Comparison of ENCODE assay signal across 17 mouse cellular contexts in genomic region chr6:148279240-148279639, GRCm38 (mm10).
DNase-seq lines count a peak whose midpoint lies in the region; ATAC-seq and TF ChIP-seq lines count a peak whose summit lies in the region.
"Had no signal": no experiment of that assay in that cellular context is flagged by ENCODE, and none has a peak within 500 bp of the region (broad histone marks: within the 10 kb centered on the region; RNA-seq: fewer than 3 reads in every experiment).

No protein-coding gene starts in this region.

- DNase-seq in midbrain, embryonic 11.5 days (ENCODE audit: low spot score, missing footprints): peak; percentile 66
- no peak for DNase-seq in stomach, postnatal 0 days (ENCODE audit: low spot score)
- peak; percentile 10 for DNase-seq in hindbrain, postnatal 0 days (ENCODE audit: low spot score)
- no peak for DNase-seq in kidney, adult 8-10 months
- DNase-seq in gastrocnemius, postnatal 10 days: no peak
- DNase-seq: adrenal gland, postnatal 10 days; cerebellum, adult 11-12 months; cerebellum, adult 9-11 months; cerebellum, postnatal 36 days; gastrocnemius, postnatal 25 days had no signal

- no peak for TF ChIP-seq EP300 in stomach, postnatal 0 days (optimal IDR thresholded peaks at IDR 0.05)

- H3K4me1 ChIP-seq in midbrain, embryonic 11.5 days (ENCODE audit: control insufficient read depth, insufficient read depth, low read length): no peaks in the 10 kb centered on the region
- H3K4me1 ChIP-seq in midbrain, embryonic 15.5 days: 0 out of 2 replicates have a peak, but pooled peaks cover 2% of the 10 kb centered on the region
- H3K4me1 ChIP-seq in stomach, embryonic 16.5 days (ENCODE audit: control insufficient read depth, insufficient read depth, low read length): peaks cover 7% of the 10 kb centered on the region; the same call in 1 of the 2 replicates
- H3K4me1 ChIP-seq in stomach, postnatal 0 days (replicated peaks; ENCODE audit: control insufficient read depth, insufficient read depth): no peaks in the 10 kb centered on the region
- H3K4me1 ChIP-seq in hindbrain, postnatal 0 days (ENCODE audit: insufficient read depth, low read length): no peaks in the 10 kb centered on the region

- H3K36me3 ChIP-seq in midbrain, embryonic 11.5 days (ENCODE audit: control insufficient read depth, insufficient read depth, low read length): no peaks in the 10 kb centered on the region
- no peaks in the 10 kb centered on the region for H3K36me3 ChIP-seq in midbrain, embryonic 15.5 days (replicated peaks)
- H3K36me3 ChIP-seq in stomach, embryonic 16.5 days (ENCODE audit: control insufficient read depth, insufficient read depth, low read length): no peaks in the 10 kb centered on the region
- H3K36me3 ChIP-seq in stomach, postnatal 0 days (ENCODE audit: control insufficient read depth, insufficient read depth, low read length): no peaks in the 10 kb centered on the region
- no peaks in the 10 kb centered on the region for H3K36me3 ChIP-seq in hindbrain, postnatal 0 days (ENCODE audit: insufficient read depth, low read length)
- H3K36me3 ChIP-seq: embryonic facial prominence, embryonic 13.5 days; forebrain, embryonic 12.5 days; heart, embryonic 12.5 days; intestine, embryonic 15.5 days had no signal

- H3K27me3 ChIP-seq in midbrain, embryonic 11.5 days (ENCODE audit: control insufficient read depth, insufficient read depth, low read length): no peaks in the 10 kb centered on the region
- no peaks in the 10 kb centered on the region for H3K27me3 ChIP-seq in midbrain, embryonic 15.5 days (replicated peaks)
- H3K27me3 ChIP-seq in stomach, embryonic 16.5 days (ENCODE audit: control insufficient read depth, insufficient read depth, low read length): no peaks in the 10 kb centered on the region
- H3K27me3 ChIP-seq in stomach, postnatal 0 days (ENCODE audit: control insufficient read depth, insufficient read depth, low read length): no peaks in the 10 kb centered on the region
- no peaks in the 10 kb centered on the region for H3K27me3 ChIP-seq in hindbrain, postnatal 0 days (ENCODE audit: insufficient read depth, low read length)
- H3K27me3 ChIP-seq: embryonic facial prominence, embryonic 13.5 days; forebrain, embryonic 12.5 days; heart, embryonic 12.5 days; intestine, embryonic 15.5 days had no signal

- WGBS in midbrain, embryonic 11.5 days: 79% methylated on average over 6 of the region's 6 CpGs
- WGBS in midbrain, embryonic 15.5 days: 49% methylated on average over 6 of the region's 6 CpGs
- 50% methylated on average over 6 of the region's 6 CpGs for WGBS in stomach, embryonic 16.5 days
- 53% methylated on average over 6 of the region's 6 CpGs for WGBS in stomach, postnatal 0 days
- WGBS in hindbrain, postnatal 0 days: 61% methylated on average over 6 of the region's 6 CpGs

- no peak for ATAC-seq in midbrain, embryonic 11.5 days (ENCODE audit: low FRiP score)
- ATAC-seq in midbrain, embryonic 15.5 days (replicated peaks): no peak
- ATAC-seq in stomach, embryonic 16.5 days (ENCODE audit: insufficient read depth, low FRiP score): no peak
- ATAC-seq in stomach, postnatal 0 days (ENCODE audit: low FRiP score, low TSS enrichment): no peak
- no peak for ATAC-seq in hindbrain, postnatal 0 days
- ATAC-seq: forebrain, embryonic 16.5 days; intestine, embryonic 15.5 days had no signal

- no peak overlapping the region for H3K27ac ChIP-seq in midbrain, embryonic 11.5 days (ENCODE audit: low read depth, low read length)
- H3K27ac ChIP-seq in midbrain, embryonic 15.5 days: no peak overlapping the region
- 0 out of 2 replicates have a peak overlapping the region, but pooled peaks have one; percentile 27 for H3K27ac ChIP-seq in stomach, embryonic 16.5 days (ENCODE audit: low read length)
- no peak overlapping the region for H3K27ac ChIP-seq in stomach, postnatal 0 days (replicated peaks)
- H3K27ac ChIP-seq in hindbrain, postnatal 0 days: no peak overlapping the region
- H3K27ac ChIP-seq: embryonic facial prominence, embryonic 13.5 days; forebrain, embryonic 12.5 days; intestine, embryonic 15.5 days had no signal

- no peak for TF ChIP-seq CTCF in stomach, postnatal 0 days (IDR thresholded peaks at IDR 0.05; ENCODE audit: low read depth)
- TF ChIP-seq CTCF in hindbrain, postnatal 0 days (IDR thresholded peaks at IDR 0.05; ENCODE audit: low read depth): no peak

- no peak overlapping the region for H3K4me2 ChIP-seq in midbrain, embryonic 11.5 days
- H3K4me2 ChIP-seq in midbrain, embryonic 15.5 days: no peak overlapping the region
- H3K4me2 ChIP-seq in stomach, embryonic 16.5 days (ENCODE audit: low read depth, low read length): no peak overlapping the region
- no peak overlapping the region for H3K4me2 ChIP-seq in stomach, postnatal 0 days (replicated peaks; ENCODE audit: low read depth)
- no peak overlapping the region for H3K4me2 ChIP-seq in hindbrain, postnatal 0 days (ENCODE audit: low read depth, low read length)
- H3K4me2 ChIP-seq: embryonic facial prominence, embryonic 13.5 days; forebrain, embryonic 12.5 days; heart, embryonic 12.5 days; intestine, embryonic 15.5 days had no signal

- no peaks in the 10 kb centered on the region for H3K9me3 ChIP-seq in midbrain, embryonic 11.5 days (ENCODE audit: control insufficient read depth, low read length)
- no peaks in the 10 kb centered on the region for H3K9me3 ChIP-seq in midbrain, embryonic 15.5 days
- H3K9me3 ChIP-seq in stomach, embryonic 16.5 days (replicated peaks; ENCODE audit: control insufficient read depth, low read length): no peaks in the 10 kb centered on the region
- H3K9me3 ChIP-seq in stomach, postnatal 0 days (ENCODE audit: control insufficient read depth, low read length): no peaks in the 10 kb centered on the region
- H3K9me3 ChIP-seq in hindbrain, postnatal 0 days (ENCODE audit: low read length): no peaks in the 10 kb centered on the region
- H3K9me3 ChIP-seq: embryonic facial prominence, embryonic 13.5 days; forebrain, embryonic 12.5 days; heart, embryonic 12.5 days; intestine, embryonic 15.5 days had no signal

- H3K4me3 ChIP-seq in midbrain, embryonic 11.5 days (ENCODE audit: low read depth, low read length): no peak overlapping the region
- H3K4me3 ChIP-seq in midbrain, embryonic 15.5 days: no peak overlapping the region
- H3K4me3 ChIP-seq in stomach, embryonic 16.5 days (replicated peaks; ENCODE audit: low read length): no peak overlapping the region
- H3K4me3 ChIP-seq in stomach, postnatal 0 days (ENCODE audit: low read depth, low read length): no peak overlapping the region
- no peak overlapping the region for H3K4me3 ChIP-seq in hindbrain, postnatal 0 days (ENCODE audit: low read length)
- H3K4me3 ChIP-seq: embryonic facial prominence, embryonic 13.5 days; forebrain, embryonic 12.5 days; heart, embryonic 12.5 days; intestine, embryonic 15.5 days had no signal

- H3K9ac ChIP-seq in midbrain, embryonic 11.5 days (ENCODE audit: low read length): no peak overlapping the region
- H3K9ac ChIP-seq in midbrain, embryonic 15.5 days: no peak overlapping the region
- no peak overlapping the region for H3K9ac ChIP-seq in stomach, embryonic 16.5 days (ENCODE audit: low read length)
- no peak overlapping the region for H3K9ac ChIP-seq in stomach, postnatal 0 days (ENCODE audit: low read length)
- H3K9ac ChIP-seq in hindbrain, postnatal 0 days (replicated peaks; ENCODE audit: low read length): no peak overlapping the region
- H3K9ac ChIP-seq: embryonic facial prominence, embryonic 13.5 days; forebrain, embryonic 12.5 days; heart, embryonic 12.5 days; intestine, embryonic 15.5 days had no signal

Comparison
In these comparisons a context has a peak if more than half of its experiments do, and no peak if none do; other contexts are left out.
1. DNase-seq: peak in midbrain, embryonic 11.5 days (single experiment) and hindbrain, postnatal 0 days (single experiment); none in stomach, postnatal 0 days (single experiment), kidney, adult 8-10 months (0 of 2) and gastrocnemius, postnatal 10 days (single experiment).